Mouse (Mus musculus): ENCODE data around the gene Nmrk1. TPM values are rescaled to one million over a fixed set of nuclear protein-coding genes. Genes with fewer than 3 reads are reported as not detected.

Gene Nmrk1
- polyA plus RNA-seq, 1 experiment from 2014 or later = 8.1 TPM

- H3K36me3 ChIP-seq (ENCODE audit: control insufficient read depth, insufficient read depth, low read length) = no peaks in the 10 kb centered on the region
- no peaks in the 10 kb centered on the region for H3K9me3 ChIP-seq (ENCODE audit: control insufficient read depth, low read length)
- H3K27me3 ChIP-seq (ENCODE audit: control insufficient read depth, insufficient read depth, low read length) = no peaks in the 10 kb centered on the region
- DNase-seq (ENCODE audit: low spot score) (no peak), ATAC-seq (ENCODE audit: insufficient read depth, low FRiP score, low TSS enrichment) (no peak)
- no peaks in the 10 kb centered on the region for H3K4me1 ChIP-seq (ENCODE audit: control insufficient read depth, insufficient read depth, low read length)
- H3K27ac ChIP-seq (ENCODE audit: low read depth, low read length) = no peak overlapping the region
- no peak overlapping the region for H3K4me2 ChIP-seq (ENCODE audit: low read depth)
- H3K4me3 ChIP-seq (ENCODE audit: low read depth, low read length) = no peak overlapping the region
- no peak overlapping the region for H3K9ac ChIP-seq (ENCODE audit: low read length)
- 96% methylated on average over 9 of the region's 9 CpGs for WGBS
Measured at GRCm38 (mm10) chr19:18600611-18601010, 31.1 kb upstream of the Nmrk1 start.

- no peak overlapping the region for H3K4me2 ChIP-seq (ENCODE audit: low read depth)
- no peaks in the 10 kb centered on the region for H3K4me1 ChIP-seq (ENCODE audit: control insufficient read depth, insufficient read depth, low read length)
- no peak for ATAC-seq (ENCODE audit: insufficient read depth, low FRiP score, low TSS enrichment)
- WGBS = 84% methylated on average over 6 of the region's 6 CpGs
- H3K36me3 ChIP-seq (ENCODE audit: control insufficient read depth, insufficient read depth, low read length) = no peaks in the 10 kb centered on the region
- no peaks in the 10 kb centered on the region for H3K27me3 ChIP-seq (ENCODE audit: control insufficient read depth, insufficient read depth, low read length)
- no peak overlapping the region for H3K4me3 ChIP-seq (ENCODE audit: low read depth, low read length)
- H3K27ac ChIP-seq (ENCODE audit: low read depth, low read length) = no peak overlapping the region
- no peak for DNase-seq (ENCODE audit: low spot score)
- no peaks in the 10 kb centered on the region for H3K9me3 ChIP-seq (ENCODE audit: control insufficient read depth, low read length)
- no peak overlapping the region for H3K9ac ChIP-seq (ENCODE audit: low read length)
Measured at GRCm38 (mm10) chr19:18603011-18603410, 28.7 kb upstream of the Nmrk1 start.

GRCm38 (mm10) chr19:18607907-18608306 lies 23.8 kb upstream of the Nmrk1 start:
- H3K27me3 ChIP-seq (ENCODE audit: control insufficient read depth, insufficient read depth, low read length) = no peaks in the 10 kb centered on the region
- H3K9ac ChIP-seq (ENCODE audit: low read length) = no peak overlapping the region
- 51% methylated on average over 7 of the region's 7 CpGs for WGBS
- no peak overlapping the region for H3K27ac ChIP-seq (ENCODE audit: low read depth, low read length)
- no peaks in the 10 kb centered on the region for H3K36me3 ChIP-seq (ENCODE audit: control insufficient read depth, insufficient read depth, low read length)
- no peak overlapping the region for H3K4me3 ChIP-seq (ENCODE audit: low read depth, low read length)
- ATAC-seq (ENCODE audit: insufficient read depth, low FRiP score, low TSS enrichment) = no peak
- no peaks in the 10 kb centered on the region for H3K4me1 ChIP-seq (ENCODE audit: control insufficient read depth, insufficient read depth, low read length)
- no peaks in the 10 kb centered on the region for H3K9me3 ChIP-seq (ENCODE audit: control insufficient read depth, low read length)
- no peak overlapping the region for H3K4me2 ChIP-seq (ENCODE audit: low read depth)
- DNase-seq (ENCODE audit: low spot score) = no peak

- no peak overlapping the region for H3K9ac ChIP-seq (ENCODE audit: low read length)
- no peak for ATAC-seq (ENCODE audit: insufficient read depth, low FRiP score, low TSS enrichment)
- no peaks in the 10 kb centered on the region for H3K9me3 ChIP-seq (ENCODE audit: control insufficient read depth, low read length)
- no peaks in the 10 kb centered on the region for H3K36me3 ChIP-seq (ENCODE audit: control insufficient read depth, insufficient read depth, low read length)
- no peak for DNase-seq (ENCODE audit: low spot score)
- no peak overlapping the region for H3K4me2 ChIP-seq (ENCODE audit: low read depth)
- H3K4me3 ChIP-seq (ENCODE audit: low read depth, low read length) = no peak overlapping the region
- H3K4me1 ChIP-seq (ENCODE audit: control insufficient read depth, insufficient read depth, low read length) = no peaks in the 10 kb centered on the region
- no peaks in the 10 kb centered on the region for H3K27me3 ChIP-seq (ENCODE audit: control insufficient read depth, insufficient read depth, low read length)
- 63% methylated on average over 6 of the region's 6 CpGs for WGBS
- no peak overlapping the region for H3K27ac ChIP-seq (ENCODE audit: low read depth, low read length)
Measured at GRCm38 (mm10) chr19:18608975-18609374, 22.8 kb upstream of the Nmrk1 start.

- Histone ChIP-seq H3K36me3 (ENCODE audit: control insufficient read depth, insufficient read depth, low read length) (no peaks in the 10 kb centered on the region), H3K9me3 (ENCODE audit: control insufficient read depth, low read length) (no peaks in the 10 kb centered on the region), H3K4me2 (ENCODE audit: low read depth) (no peak overlapping the region), H3K4me3 (ENCODE audit: low read depth, low read length) (no peak overlapping the region), H3K9ac (ENCODE audit: low read length) (no peak overlapping the region), H3K27ac (ENCODE audit: low read depth, low read length) (no peak overlapping the region), H3K27me3 (ENCODE audit: control insufficient read depth, insufficient read depth, low read length) (no peaks in the 10 kb centered on the region), H3K4me1 (ENCODE audit: control insufficient read depth, insufficient read depth, low read length) (no peaks in the 10 kb centered on the region)
- WGBS = 90% methylated on average over 7 of the region's 7 CpGs
- no peak for ATAC-seq (ENCODE audit: insufficient read depth, low FRiP score, low TSS enrichment)
- no peak for DNase-seq (ENCODE audit: low spot score)
Measured at GRCm38 (mm10) chr19:18614337-18614736, 17.4 kb upstream of the Nmrk1 start.

GRCm38 (mm10) chr19:18615680-18616240 lies 16.0 kb upstream of the Nmrk1 start:
- no peaks in the 10 kb centered on the region for H3K36me3 ChIP-seq (ENCODE audit: control insufficient read depth, insufficient read depth, low read length)
- H3K9ac ChIP-seq (ENCODE audit: low read length) = no peak overlapping the region
- DNase-seq (ENCODE audit: low spot score) (no peak), ATAC-seq (ENCODE audit: insufficient read depth, low FRiP score, low TSS enrichment) (no peak)
- no peak overlapping the region for H3K4me3 ChIP-seq (ENCODE audit: low read depth, low read length)
- no peaks in the 10 kb centered on the region for H3K27me3 ChIP-seq (ENCODE audit: control insufficient read depth, insufficient read depth, low read length)
- H3K4me1 ChIP-seq (ENCODE audit: control insufficient read depth, insufficient read depth, low read length) = no peaks in the 10 kb centered on the region
- no peak overlapping the region for H3K27ac ChIP-seq (ENCODE audit: low read depth, low read length)
- no peak overlapping the region for H3K4me2 ChIP-seq (ENCODE audit: low read depth)
- WGBS = 73% methylated on average over 9 of the region's 9 CpGs
- no peaks in the 10 kb centered on the region for H3K9me3 ChIP-seq (ENCODE audit: control insufficient read depth, low read length)

- Histone ChIP-seq H3K9ac (ENCODE audit: low read length) (no peak overlapping the region), H3K36me3 (ENCODE audit: control insufficient read depth, insufficient read depth, low read length) (no peaks in the 10 kb centered on the region), H3K9me3 (ENCODE audit: control insufficient read depth, low read length) (no peaks in the 10 kb centered on the region), H3K4me2 (ENCODE audit: low read depth) (no peak overlapping the region), H3K4me1 (ENCODE audit: control insufficient read depth, insufficient read depth, low read length) (no peaks in the 10 kb centered on the region), H3K4me3 (ENCODE audit: low read depth, low read length) (no peak overlapping the region), H3K27me3 (ENCODE audit: control insufficient read depth, insufficient read depth, low read length) (no peaks in the 10 kb centered on the region), H3K27ac (ENCODE audit: low read depth, low read length) (no peak overlapping the region)
- ATAC-seq (ENCODE audit: insufficient read depth, low FRiP score, low TSS enrichment) = no peak
- DNase-seq (ENCODE audit: low spot score) = no peak
- WGBS = 78% methylated on average over 1 of the region's 1 CpGs
Measured at GRCm38 (mm10) chr19:18617504-18617903, 14.2 kb upstream of the Nmrk1 start.

GRCm38 (mm10) chr19:18619060-18619459 lies 12.7 kb upstream of the Nmrk1 start:
- H3K9ac ChIP-seq (ENCODE audit: low read length) = no peak overlapping the region
- DNase-seq (ENCODE audit: low spot score) = no peak
- 73% methylated on average over 5 of the region's 5 CpGs for WGBS
- H3K9me3 ChIP-seq (ENCODE audit: control insufficient read depth, low read length) = no peaks in the 10 kb centered on the region
- H3K36me3 ChIP-seq (ENCODE audit: control insufficient read depth, insufficient read depth, low read length) = no peaks in the 10 kb centered on the region
- H3K27ac ChIP-seq (ENCODE audit: low read depth, low read length) = no peak overlapping the region
- no peaks in the 10 kb centered on the region for H3K27me3 ChIP-seq (ENCODE audit: control insufficient read depth, insufficient read depth, low read length)
- no peak overlapping the region for H3K4me2 ChIP-seq (ENCODE audit: low read depth)
- no peak overlapping the region for H3K4me3 ChIP-seq (ENCODE audit: low read depth, low read length)
- no peak for ATAC-seq (ENCODE audit: insufficient read depth, low FRiP score, low TSS enrichment)
- H3K4me1 ChIP-seq (ENCODE audit: control insufficient read depth, insufficient read depth, low read length) = no peaks in the 10 kb centered on the region

- Histone ChIP-seq H3K4me1 (ENCODE audit: control insufficient read depth, insufficient read depth, low read length) (no peaks in the 10 kb centered on the region), H3K36me3 (ENCODE audit: control insufficient read depth, insufficient read depth, low read length) (no peaks in the 10 kb centered on the region), H3K9me3 (ENCODE audit: control insufficient read depth, low read length) (no peaks in the 10 kb centered on the region), H3K27me3 (ENCODE audit: control insufficient read depth, insufficient read depth, low read length) (no peaks in the 10 kb centered on the region), H3K27ac (ENCODE audit: low read depth, low read length) (no peak overlapping the region), H3K9ac (ENCODE audit: low read length) (no peak overlapping the region), H3K4me2 (ENCODE audit: low read depth) (no peak overlapping the region), H3K4me3 (ENCODE audit: low read depth, low read length) (no peak overlapping the region)
- ATAC-seq (ENCODE audit: insufficient read depth, low FRiP score, low TSS enrichment) = no peak
- WGBS = 84% methylated on average over 1 of the region's 1 CpGs
- no peak for DNase-seq (ENCODE audit: low spot score)
Measured at GRCm38 (mm10) chr19:18619691-18620090, 12.1 kb upstream of the Nmrk1 start.

Measured in neural tube, embryonic 11.5 days (tissue).